Mouse (Mus musculus) embryonic facial prominence, embryonic 14.5 days (tissue): Measurements from ENCODE around the gene Spin2-ps6. TPM values are rescaled to one million over a fixed set of nuclear protein-coding genes. Genes with fewer than 3 reads are reported as not detected.
"Not testable (repeated sequence)": the region's sequence is repeated elsewhere in the genome, so short reads cannot be mapped to it uniquely, and the experiment has no call there.

Experiments
- ATAC-seq: fragments of 200-750 bp; cut with Nextera tagmentation; 2 replicates; pipeline ENCODE4 v1.8.0; 2017; ENCODE audit warnings: low read depth, moderate number of reproducible peaks, moderate TSS enrichment
- DNase-seq: peaks from one replicate; pipeline ENCODE4 v3.0.0-alpha.2; 2015; ENCODE audit warnings: low spot score
- H3K27ac ChIP-seq: fragments of 300-500 bp; sonication (generic); replicated peaks from 2 replicates; pipeline ENCODE4 v1.5.1; 2014; ENCODE audit warnings: low read depth, mild to moderate bottlenecking, low read length, moderate library complexity
- H3K27me3 ChIP-seq: fragments of 300-500 bp; sonication (generic); replicated peaks from 2 replicates; pipeline ENCODE4 v1.6.1; 2014; ENCODE audit warnings: low read length; ENCODE audit not compliant: control insufficient read depth, insufficient read depth
- H3K36me3 ChIP-seq: fragments of 300-500 bp; sonication (generic); 2 replicates; pipeline ENCODE4 v1.6.1; 2014; ENCODE audit warnings: low read length, mixed read lengths; ENCODE audit not compliant: control insufficient read depth, insufficient read depth
- H3K4me1 ChIP-seq: fragments of 300-500 bp; sonication (generic); 2 replicates; pipeline ENCODE4 v1.6.1; 2014; ENCODE audit warnings: antibody characterized with exemption, low read length; ENCODE audit not compliant: control insufficient read depth, insufficient read depth
- H3K4me2 ChIP-seq: fragments of 300-500 bp; sonication (generic); 2 replicates; pipeline ENCODE4 v1.6.1; 2014; ENCODE audit warnings: low read depth, mild to moderate bottlenecking, low read length, moderate library complexity, mixed read lengths
- H3K4me3 ChIP-seq: fragments of 300-500 bp; sonication (generic); 2 replicates; pipeline ENCODE4 v1.5.1; 2014; ENCODE audit warnings: low read depth, mild to moderate bottlenecking, low read length
- H3K9ac ChIP-seq: fragments of 300-500 bp; sonication (generic); 2 replicates; pipeline ENCODE4 v1.6.1; 2014; ENCODE audit warnings: low read depth, mild to moderate bottlenecking, low read length, moderate library complexity, mixed read lengths
- H3K9me3 ChIP-seq: fragments of 300-500 bp; sonication (generic); 2 replicates; pipeline ENCODE4 v1.6.1; 2016; ENCODE audit warnings: low read length; ENCODE audit not compliant: control insufficient read depth
- WGBS: fragments of 180-500 bp; shearing (Covaris S2); extraction: QIAGEN DNeasy Blood & Tissue Kit; methylation state at CpG from one replicate; pipeline ENCODE4 v1.1.7; 2014; 5-methylcytosine and 5-hydroxymethylcytosine counted together
- polyA plus RNA-seq: library from polyadenylated mRNA; unstranded; fragments of >200 nt; fragmentation: Nextera tagmentation; extraction: Ambion mirVana; gene quantifications from 2 replicates; pipeline ENCODE4 v1.2.1, GENCODE M21; 2014

The Spin2-ps6 gene
- not detected in 2 replicates for polyA plus RNA-seq

- H3K9ac ChIP-seq, H3K9me3 ChIP-seq, H3K4me1 ChIP-seq, H3K36me3 ChIP-seq, H3K27me3 ChIP-seq, DNase-seq, ATAC-seq, H3K27ac ChIP-seq, H3K4me2 ChIP-seq, H3K4me3 ChIP-seq: not testable (repeated sequence)
- 67% methylated on average over 1 of the region's 3 CpGs for WGBS
Measured at GRCm38 (mm10) chrX:33234569-33234968, at the start of gene Spin2-ps6. Spin2-ps6 (plus strand) TSS chrX:33234869.

Other genes starting within 250 kb of the Spin2-ps6 start
- gene Btbd35f12, start 78.5 kb downstream of the Spin2-ps6 start, polyA plus RNA-seq = not detected in 2 replicates